Mouse (Mus musculus): Measurements from ENCODE around the gene Lrrc74b. TPM values are rescaled to one million over a fixed set of nuclear protein-coding genes. Genes with fewer than 3 reads are reported as not detected.

Gene Lrrc74b
- polyA plus RNA-seq, 1 experiment, result not detected

- Histone ChIP-seq H3K4me1 (ENCODE audit: control insufficient read depth, insufficient read depth, insufficient read length) (0 out of 2 replicates have a peak, but pooled peaks cover 3% of the 10 kb centered on the region), H3K27ac (ENCODE audit: insufficient read depth, low read length) (no peak overlapping the region), H3K4me3 (ENCODE audit: extremely low read depth, insufficient read depth, insufficient read length) (no peak overlapping the region; the same call in 1 of the 2 replicates), H3K36me3 (ENCODE audit: control insufficient read depth, insufficient read depth, low read length) (no peaks in the 10 kb centered on the region), H3K27me3 (ENCODE audit: control insufficient read depth, insufficient read depth, low read length) (no peaks in the 10 kb centered on the region)
- TF ChIP-seq CTCF (IDR thresholded peaks at IDR 0.05; ENCODE audit: extremely low read depth, insufficient read depth, insufficient read length, insufficient replicate concordance) (no peak), POLR2A (IDR thresholded peaks at IDR 0.05; ENCODE audit: low read depth, low read length) (no peak)
- DNase-seq (ENCODE audit: low read depth in 1 of 2, low spot score in 2 of 2), result no peak
- 33% methylated on average over 8 of the region's 8 CpGs for WGBS
Observed at GRCm38 (mm10) chr16:17576825-17577215, 15.8 kb upstream of the Lrrc74b start.

- Histone ChIP-seq H3K36me3 (ENCODE audit: control insufficient read depth, insufficient read depth, low read length) (no peaks in the 10 kb centered on the region), H3K4me1 (ENCODE audit: control insufficient read depth, insufficient read depth, insufficient read length) (0 out of 2 replicates have a peak, but pooled peaks cover 3% of the 10 kb centered on the region), H3K4me3 (ENCODE audit: extremely low read depth, insufficient read depth, insufficient read length) (peak overlapping the region; percentile 54), H3K27ac (ENCODE audit: insufficient read depth, low read length) (no peak overlapping the region), H3K27me3 (ENCODE audit: control insufficient read depth, insufficient read depth, low read length) (no peaks in the 10 kb centered on the region)
- 18% methylated on average over 45 of the region's 45 CpGs for WGBS
- no peak for DNase-seq (ENCODE audit: low read depth in 1 of 2, low spot score in 2 of 2)
- TF ChIP-seq CTCF (IDR thresholded peaks at IDR 0.05; ENCODE audit: extremely low read depth, insufficient read depth, insufficient read length, insufficient replicate concordance), result no peak
- TF ChIP-seq POLR2A (IDR thresholded peaks at IDR 0.05; ENCODE audit: low read depth, low read length), result no peak
Observed at GRCm38 (mm10) chr16:17575870-17576824, 15.1 kb upstream of the Lrrc74b start.

- no peaks in the 10 kb centered on the region for H3K27me3 ChIP-seq (ENCODE audit: control insufficient read depth, insufficient read depth, low read length)
- no peaks in the 10 kb centered on the region for H3K36me3 ChIP-seq (ENCODE audit: control insufficient read depth, insufficient read depth, low read length)
- no peak overlapping the region for H3K4me3 ChIP-seq (ENCODE audit: extremely low read depth, insufficient read depth, insufficient read length)
- 44% methylated on average over 4 of the region's 4 CpGs for WGBS
- TF ChIP-seq CTCF (IDR thresholded peaks at IDR 0.05; ENCODE audit: extremely low read depth, insufficient read depth, insufficient read length, insufficient replicate concordance), result no peak
- TF ChIP-seq POLR2A (IDR thresholded peaks at IDR 0.05; ENCODE audit: low read depth, low read length), result no peak
- H3K27ac ChIP-seq (ENCODE audit: insufficient read depth, low read length), result no peak overlapping the region
- DNase-seq (ENCODE audit: low read depth in 1 of 2, low spot score in 2 of 2), result no peak
- H3K4me1 ChIP-seq (ENCODE audit: control insufficient read depth, insufficient read depth, insufficient read length), result no peaks in the 10 kb centered on the region
Observed at GRCm38 (mm10) chr16:17566186-17566585, 5.1 kb upstream of the Lrrc74b start.

- Histone ChIP-seq H3K36me3 (ENCODE audit: control insufficient read depth, insufficient read depth, low read length) (no peaks in the 10 kb centered on the region), H3K27me3 (ENCODE audit: control insufficient read depth, insufficient read depth, low read length) (no peaks in the 10 kb centered on the region), H3K4me3 (ENCODE audit: extremely low read depth, insufficient read depth, insufficient read length) (no peak overlapping the region), H3K4me1 (ENCODE audit: control insufficient read depth, insufficient read depth, insufficient read length) (no peaks in the 10 kb centered on the region), H3K27ac (ENCODE audit: insufficient read depth, low read length) (no peak overlapping the region)
- DNase-seq (ENCODE audit: low read depth in 1 of 2, low spot score in 2 of 2), result no peak
- WGBS, result 62% methylated on average over 3 of the region's 3 CpGs
- TF ChIP-seq CTCF (IDR thresholded peaks at IDR 0.05; ENCODE audit: extremely low read depth, insufficient read depth, insufficient read length, insufficient replicate concordance), result no peak
- no peak for TF ChIP-seq POLR2A (IDR thresholded peaks at IDR 0.05; ENCODE audit: low read depth, low read length)
Observed at GRCm38 (mm10) chr16:17564771-17565170, 3.7 kb upstream of the Lrrc74b start.

GRCm38 (mm10) chr16:17564221-17564620, 3.2 kb upstream of the Lrrc74b start:
- Histone ChIP-seq H3K4me1 (ENCODE audit: control insufficient read depth, insufficient read depth, insufficient read length) (no peaks in the 10 kb centered on the region), H3K4me3 (ENCODE audit: extremely low read depth, insufficient read depth, insufficient read length) (no peak overlapping the region), H3K27ac (ENCODE audit: insufficient read depth, low read length) (no peak overlapping the region), H3K27me3 (ENCODE audit: control insufficient read depth, insufficient read depth, low read length) (no peaks in the 10 kb centered on the region), H3K36me3 (ENCODE audit: control insufficient read depth, insufficient read depth, low read length) (no peaks in the 10 kb centered on the region)
- no peak for DNase-seq (ENCODE audit: low read depth in 1 of 2, low spot score in 2 of 2)
- TF ChIP-seq POLR2A (IDR thresholded peaks at IDR 0.05; ENCODE audit: low read depth, low read length), result no peak
- no peak for TF ChIP-seq CTCF (IDR thresholded peaks at IDR 0.05; ENCODE audit: extremely low read depth, insufficient read depth, insufficient read length, insufficient replicate concordance)
- WGBS, result 70% methylated on average over 2 of the region's 2 CpGs

- Histone ChIP-seq H3K36me3 (ENCODE audit: control insufficient read depth, insufficient read depth, low read length) (no peaks in the 10 kb centered on the region), H3K4me3 (ENCODE audit: extremely low read depth, insufficient read depth, insufficient read length) (no peak overlapping the region), H3K27me3 (ENCODE audit: control insufficient read depth, insufficient read depth, low read length) (no peaks in the 10 kb centered on the region), H3K4me1 (ENCODE audit: control insufficient read depth, insufficient read depth, insufficient read length) (no peaks in the 10 kb centered on the region), H3K27ac (ENCODE audit: insufficient read depth, low read length) (no peak overlapping the region)
- no peak for DNase-seq (ENCODE audit: low read depth in 1 of 2, low spot score in 2 of 2)
- TF ChIP-seq POLR2A (IDR thresholded peaks at IDR 0.05; ENCODE audit: low read depth, low read length), result no peak
- no peak for TF ChIP-seq CTCF (IDR thresholded peaks at IDR 0.05; ENCODE audit: extremely low read depth, insufficient read depth, insufficient read length, insufficient replicate concordance)
- WGBS, result 70% methylated on average over 1 of the region's 1 CpGs
Observed at GRCm38 (mm10) chr16:17563580-17563979, 2.5 kb upstream of the Lrrc74b start.

- Histone ChIP-seq H3K4me3 (ENCODE audit: extremely low read depth, insufficient read depth, insufficient read length) (no peak within 1 kb of the TSS), H3K27me3 (ENCODE audit: control insufficient read depth, insufficient read depth, low read length) (no peaks in the 10 kb centered on the region), H3K36me3 (ENCODE audit: control insufficient read depth, insufficient read depth, low read length) (no peaks in the 10 kb centered on the region), H3K27ac (ENCODE audit: insufficient read depth, low read length) (no peak within 1 kb of the TSS), H3K4me1 (ENCODE audit: control insufficient read depth, insufficient read depth, insufficient read length) (no peaks in the 10 kb centered on the region)
- 6% methylated on average over 10 of the region's 10 CpGs for WGBS
- no peak for TF ChIP-seq CTCF (IDR thresholded peaks at IDR 0.05; ENCODE audit: extremely low read depth, insufficient read depth, insufficient read length, insufficient replicate concordance)
- no peak for TF ChIP-seq POLR2A (IDR thresholded peaks at IDR 0.05; ENCODE audit: low read depth, low read length)
- no peak for DNase-seq (ENCODE audit: low read depth in 1 of 2, low spot score in 2 of 2)
Observed at GRCm38 (mm10) chr16:17561751-17562208, 733 bp upstream of the Lrrc74b start, which contains the start of gene P2rx6. Gene P2rx6 (plus strand): TSS chr16:17561885.
